Mouse (Mus musculus): ENCODE results near the gene Thumpd1. TPM values are rescaled to one million over a fixed set of nuclear protein-coding genes. Genes with fewer than 3 reads are reported as not detected.

Thumpd1 gene
- polyA plus RNA-seq (2012; rRNA removed) (8.7 and 14.6 TPM in 2 replicates), polyA plus RNA-seq (2014; fragmentation: Nextera tagmentation; extraction: Ambion mirVana) (28.1 and 31.2 TPM in 2 replicates)

DNA sequence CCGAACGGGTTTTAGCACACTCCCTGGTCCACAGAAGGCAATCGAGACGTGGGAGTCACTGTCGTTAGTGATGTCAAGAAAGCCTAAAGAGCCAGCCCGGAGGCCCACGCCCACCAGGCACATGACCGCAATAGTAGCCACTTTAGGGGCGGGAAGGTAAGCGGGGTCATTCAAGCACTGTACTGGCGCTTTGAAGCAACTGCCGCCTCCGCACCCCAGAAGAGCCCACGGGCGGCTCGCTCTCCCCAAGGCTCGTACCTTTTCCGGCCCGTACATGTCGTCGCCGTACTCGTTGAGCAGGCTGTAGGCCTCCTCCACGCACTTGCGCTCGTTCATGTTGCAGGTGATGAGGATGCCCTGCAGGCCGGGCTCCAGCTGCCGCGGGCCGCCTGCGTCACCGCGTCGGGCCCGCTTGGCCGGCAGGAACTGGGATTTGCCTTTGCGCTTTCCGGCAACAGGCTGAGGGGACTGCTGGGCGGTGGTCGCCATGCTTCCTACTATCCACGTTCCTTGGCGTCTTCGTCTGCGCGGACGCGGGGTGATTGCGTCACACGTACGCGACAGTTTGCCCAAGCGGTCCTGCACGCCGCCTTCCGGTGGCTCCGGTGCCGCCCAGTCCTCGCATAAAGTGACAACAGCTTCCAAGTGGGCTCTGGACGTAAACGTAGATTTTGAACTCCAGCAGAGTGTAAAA is at the start of gene Thumpd1:
Thumpd1 (minus strand) TSS at position 546 of the 694 bp plus-strand sequence.
- peaks cover 17% of the 10 kb centered on the region for H3K36me3 ChIP-seq (replicated peaks; ENCODE audit: control insufficient read depth, insufficient read depth, low read depth)
- no peaks in the 10 kb centered on the region for H3K9me3 ChIP-seq (ENCODE audit: control insufficient read depth, low read length)
- WGBS (ENCODE audit: insufficient replicate concordance): under 1% methylated on average over 60 of the region's 60 CpGs
- H3K4me2 ChIP-seq (ENCODE audit: low read depth): peak within 1 kb of the TSS; percentile 86
- ATAC-seq (ENCODE audit: insufficient read depth) (peak; percentile 93), DNase-seq (ENCODE audit: low read depth in 3 of 3, low spot score in 3 of 3) (peak; percentile 76 to 78 (median 78))
- TF ChIP-seq EP300 (IDR thresholded peaks at IDR 0.05; ENCODE audit: low read depth) (no peak), CTCF (IDR thresholded peaks at IDR 0.05; ENCODE audit: low read depth) (peak; percentile 86)
- H3K27ac ChIP-seq: no peak within 1 kb of the TSS; the same call in 1 of the 2 replicates
- H3K4me1 ChIP-seq (replicated peaks; ENCODE audit: control insufficient read depth in 2 of 2, insufficient read depth in 2 of 2, low read length in 1 of 2): peaks cover 3 to 6% of the 10 kb centered on the region in 2 experiments
- no peaks in the 10 kb centered on the region for H3K27me3 ChIP-seq (ENCODE audit: control insufficient read depth, insufficient read depth, low read length)
- H3K4me3 ChIP-seq (ENCODE audit: insufficient read depth in 1 of 2, low read depth in 2 of 2, low read length in 2 of 2): peak within 1 kb of the TSS; percentile 84 to 96
- peak within 1 kb of the TSS; percentile 84 for H3K9ac ChIP-seq (replicated peaks)

DNA sequence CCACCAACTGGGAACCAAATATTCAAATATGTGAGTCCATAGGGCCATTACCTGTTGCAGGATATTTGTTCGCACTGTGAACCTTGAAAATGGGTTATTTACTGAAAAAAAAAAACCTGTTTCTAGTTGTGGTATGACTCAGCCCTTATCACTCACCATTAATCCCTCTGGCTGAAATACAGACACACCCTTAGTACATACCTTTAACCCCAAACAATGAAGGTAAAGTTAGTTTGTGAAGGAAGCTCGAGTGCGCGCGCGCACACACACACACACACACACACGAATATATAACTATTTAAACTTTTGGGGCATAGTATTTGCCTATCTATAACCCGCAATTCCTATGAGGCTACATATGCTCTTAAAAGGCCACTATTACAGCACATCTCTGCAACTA is 49.3 kb upstream of the Thumpd1 start:
- H3K27ac ChIP-seq: no peak overlapping the region
- ATAC-seq (ENCODE audit: insufficient read depth) (no peak), DNase-seq (ENCODE audit: low read depth in 3 of 3, low spot score in 3 of 3) (no peak)
- no peaks in the 10 kb centered on the region for H3K36me3 ChIP-seq (replicated peaks; ENCODE audit: control insufficient read depth, insufficient read depth, low read depth)
- TF ChIP-seq CTCF (IDR thresholded peaks at IDR 0.05; ENCODE audit: low read depth) (no peak), EP300 (IDR thresholded peaks at IDR 0.05; ENCODE audit: low read depth) (no peak)
- WGBS (ENCODE audit: insufficient replicate concordance): 78% methylated on average over 8 of the region's 8 CpGs
- H3K9me3 ChIP-seq (ENCODE audit: control insufficient read depth, low read length): no peaks in the 10 kb centered on the region
- no peaks in the 10 kb centered on the region for H3K4me1 ChIP-seq (replicated peaks; ENCODE audit: control insufficient read depth in 2 of 2, insufficient read depth in 2 of 2, low read length in 1 of 2)
- H3K4me3 ChIP-seq (ENCODE audit: insufficient read depth in 1 of 2, low read depth in 2 of 2, low read length in 2 of 2): no peak overlapping the region
- no peak overlapping the region for H3K9ac ChIP-seq (replicated peaks)
- no peak overlapping the region for H3K4me2 ChIP-seq (ENCODE audit: low read depth)
- H3K27me3 ChIP-seq (ENCODE audit: control insufficient read depth, insufficient read depth, low read length): no peaks in the 10 kb centered on the region

DNA sequence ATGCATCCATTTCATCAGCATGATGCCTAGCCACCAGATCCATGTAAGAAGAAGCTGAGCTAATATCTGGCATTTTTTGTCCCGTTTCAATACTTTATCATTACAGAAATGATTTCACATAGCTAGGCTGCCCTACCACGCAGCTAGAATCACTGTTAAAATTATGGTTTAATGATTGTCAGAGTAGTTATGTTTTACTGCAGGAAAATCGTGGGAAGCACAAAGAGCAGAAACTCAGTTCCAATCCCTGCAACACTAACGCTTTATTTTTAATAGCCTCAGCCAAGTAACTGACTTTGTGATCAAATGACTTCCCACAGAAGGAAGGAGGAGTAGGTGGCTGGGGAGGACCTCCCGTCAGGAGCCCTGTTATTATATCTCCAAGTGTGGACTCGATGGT is 46.4 kb upstream of the Thumpd1 start:
- Histone ChIP-seq H3K4me2 (ENCODE audit: low read depth) (no peak overlapping the region), H3K9ac (replicated peaks) (no peak overlapping the region), H3K9me3 (ENCODE audit: control insufficient read depth, low read length) (no peaks in the 10 kb centered on the region), H3K36me3 (replicated peaks; ENCODE audit: control insufficient read depth, insufficient read depth, low read depth) (no peaks in the 10 kb centered on the region), H3K27ac (no peak overlapping the region), H3K4me1 (replicated peaks; ENCODE audit: control insufficient read depth in 2 of 2, insufficient read depth in 2 of 2, low read length in 1 of 2) (no peaks in the 10 kb centered on the region), H3K27me3 (ENCODE audit: control insufficient read depth, insufficient read depth, low read length) (no peaks in the 10 kb centered on the region), H3K4me3 (ENCODE audit: insufficient read depth in 1 of 2, low read depth in 2 of 2, low read length in 2 of 2) (no peak overlapping the region)
- TF ChIP-seq EP300 (IDR thresholded peaks at IDR 0.05; ENCODE audit: low read depth): no peak
- TF ChIP-seq CTCF (IDR thresholded peaks at IDR 0.05; ENCODE audit: low read depth): no peak
- WGBS (ENCODE audit: insufficient replicate concordance): 57% methylated on average over 6 of the region's 6 CpGs
- ATAC-seq (ENCODE audit: insufficient read depth) (no peak), DNase-seq (ENCODE audit: low read depth in 3 of 3, low spot score in 3 of 3) (no peak)

DNA sequence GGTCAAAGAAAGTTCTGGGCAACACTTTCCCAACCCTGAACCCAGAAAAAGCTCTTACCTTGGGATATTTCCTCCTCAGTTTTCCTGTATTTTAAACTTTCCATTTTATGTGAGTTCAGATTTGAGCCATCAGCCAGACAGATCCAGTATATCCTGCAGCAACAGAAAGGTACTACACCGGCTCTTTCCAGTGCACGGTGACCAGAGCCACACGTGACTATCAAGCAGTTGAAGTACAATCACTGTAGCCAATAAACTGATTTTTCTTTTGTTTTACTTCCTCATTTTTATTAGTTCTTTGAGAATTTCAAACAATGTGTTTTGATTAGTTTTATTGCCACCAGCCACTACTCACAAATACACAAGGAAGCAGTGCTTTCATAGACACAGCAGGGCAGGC is 43.8 kb upstream of the Thumpd1 start:
- Histone ChIP-seq H3K36me3 (replicated peaks; ENCODE audit: control insufficient read depth, insufficient read depth, low read depth) (no peaks in the 10 kb centered on the region), H3K4me3 (ENCODE audit: insufficient read depth in 1 of 2, low read depth in 2 of 2, low read length in 2 of 2) (no peak overlapping the region), H3K27me3 (ENCODE audit: control insufficient read depth, insufficient read depth, low read length) (no peaks in the 10 kb centered on the region), H3K9me3 (ENCODE audit: control insufficient read depth, low read length) (no peaks in the 10 kb centered on the region), H3K4me1 (replicated peaks; ENCODE audit: control insufficient read depth in 2 of 2, insufficient read depth in 2 of 2, low read length in 1 of 2) (no peaks in the 10 kb centered on the region), H3K4me2 (ENCODE audit: low read depth) (no peak overlapping the region), H3K27ac (no peak overlapping the region), H3K9ac (replicated peaks) (no peak overlapping the region)
- TF ChIP-seq EP300 (IDR thresholded peaks at IDR 0.05; ENCODE audit: low read depth) (no peak), CTCF (IDR thresholded peaks at IDR 0.05; ENCODE audit: low read depth) (no peak)
- DNase-seq (ENCODE audit: low read depth in 3 of 3, low spot score in 3 of 3) (no peak), ATAC-seq (ENCODE audit: insufficient read depth) (no peak)
- 63% methylated on average over 3 of the region's 3 CpGs for WGBS (ENCODE audit: insufficient replicate concordance)

DNA sequence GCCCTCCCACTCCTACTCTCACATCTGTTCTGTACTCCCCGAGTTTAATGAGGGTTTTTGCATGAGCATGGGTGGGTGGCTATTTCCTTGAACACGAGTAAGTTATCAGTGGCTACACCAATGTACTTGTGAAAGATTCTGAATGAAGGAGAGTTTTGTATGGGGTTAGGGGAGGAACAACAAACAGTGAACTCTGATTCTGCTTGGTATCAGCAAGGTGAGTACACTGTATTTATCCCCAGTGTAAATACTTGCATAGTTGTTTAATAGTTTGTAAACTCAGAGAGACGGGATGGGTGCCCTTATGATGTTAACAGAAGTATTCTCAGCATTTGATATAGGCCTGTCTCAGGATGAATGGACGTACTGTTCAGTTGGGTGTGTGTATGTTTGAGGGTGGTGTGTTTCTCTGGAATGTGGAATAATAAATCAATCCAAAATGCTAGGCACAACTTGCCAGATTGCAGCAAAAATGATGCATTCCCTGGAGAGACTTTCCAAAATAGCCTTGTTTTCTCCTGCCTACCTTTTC is 41.6 kb upstream of the Thumpd1 start:
- DNase-seq (ENCODE audit: low read depth in 3 of 3, low spot score in 3 of 3) (no peak), ATAC-seq (ENCODE audit: insufficient read depth) (no peak)
- Histone ChIP-seq H3K4me2 (ENCODE audit: low read depth) (no peak overlapping the region), H3K27ac (no peak overlapping the region), H3K27me3 (ENCODE audit: control insufficient read depth, insufficient read depth, low read length) (no peaks in the 10 kb centered on the region), H3K4me1 (replicated peaks; ENCODE audit: control insufficient read depth in 2 of 2, insufficient read depth in 2 of 2, low read length in 1 of 2) (no peaks in the 10 kb centered on the region), H3K36me3 (replicated peaks; ENCODE audit: control insufficient read depth, insufficient read depth, low read depth) (no peaks in the 10 kb centered on the region), H3K9me3 (ENCODE audit: control insufficient read depth, low read length) (no peaks in the 10 kb centered on the region), H3K9ac (replicated peaks) (no peak overlapping the region), H3K4me3 (ENCODE audit: insufficient read depth in 1 of 2, low read depth in 2 of 2, low read length in 2 of 2) (no peak overlapping the region)
- WGBS (ENCODE audit: insufficient replicate concordance): 45% methylated on average over 4 of the region's 4 CpGs
- no peak for TF ChIP-seq CTCF (IDR thresholded peaks at IDR 0.05; ENCODE audit: low read depth)
- TF ChIP-seq EP300 (IDR thresholded peaks at IDR 0.05; ENCODE audit: low read depth): no peak
